Mouse (Mus musculus) layer of hippocampus, adult 9-10 months (tissue): ENCODE measurements around the gene Mcrip2.
A peak's percentile ranks its signal among the peaks of the same experiment; 100 is the strongest.

ENCODE experiments used
- DNase-seq: peaks from one replicate; pipeline ENCODE4 v3.0.0; 2022; ENCODE audit warnings: low spot score

Gene Mcrip2

DNA sequence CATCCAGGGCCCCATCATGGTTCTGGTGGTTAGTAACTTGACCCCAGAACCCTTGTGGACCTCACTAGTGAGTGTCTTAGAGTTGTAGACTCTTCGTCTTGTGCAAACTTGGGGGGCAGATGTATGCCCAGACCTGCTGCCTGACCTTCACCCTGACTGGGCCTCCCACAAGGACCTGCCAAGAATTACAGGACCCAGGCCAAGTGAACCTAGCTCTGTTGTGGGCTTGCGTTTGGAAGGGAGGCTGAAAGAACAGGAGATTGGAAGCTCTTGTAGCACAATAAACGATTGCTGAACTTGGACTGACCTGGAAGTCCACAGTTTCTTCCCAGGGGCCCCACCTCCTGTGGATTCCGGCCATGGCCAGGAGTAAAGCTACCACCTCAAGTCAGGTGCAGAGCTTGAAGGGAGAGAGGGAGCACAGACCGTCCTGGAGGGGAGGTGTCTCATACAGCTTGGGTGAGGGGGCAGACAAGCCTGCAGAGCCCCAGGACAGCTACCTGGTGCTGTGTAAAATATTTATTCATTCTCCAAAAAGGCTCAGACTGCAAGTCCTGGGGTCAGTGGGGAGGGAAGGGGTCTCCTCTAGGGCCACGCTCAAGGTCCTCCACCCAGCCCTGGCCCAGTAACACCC lies 34.5 kb downstream of the Mcrip2 start:
- no peak for DNase-seq

DNA sequence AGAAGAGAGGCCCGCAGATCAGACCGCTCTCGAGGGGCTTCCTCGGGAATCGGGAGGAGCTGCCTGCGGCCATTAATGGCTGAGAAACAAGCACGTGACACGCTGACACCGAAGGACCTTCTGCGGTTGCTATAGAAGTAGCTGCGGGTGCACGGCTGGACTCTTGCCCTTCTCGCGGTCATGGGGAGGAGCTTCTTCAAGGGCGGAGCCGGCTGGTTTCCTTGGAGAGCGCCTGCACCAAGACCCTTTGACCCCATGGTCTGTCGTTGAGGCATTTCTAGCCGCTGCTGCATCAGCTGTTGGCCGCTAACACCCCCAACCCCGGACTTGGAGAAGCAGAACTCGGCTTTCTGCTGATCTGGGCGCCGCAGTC lies 35.3 kb downstream of the Mcrip2 start, which contains the start of gene Stub1:
Gene Stub1 (minus strand): TSS at position 114 of the 373 bp plus-strand sequence.
- DNase-seq, result peak; percentile 79

DNA sequence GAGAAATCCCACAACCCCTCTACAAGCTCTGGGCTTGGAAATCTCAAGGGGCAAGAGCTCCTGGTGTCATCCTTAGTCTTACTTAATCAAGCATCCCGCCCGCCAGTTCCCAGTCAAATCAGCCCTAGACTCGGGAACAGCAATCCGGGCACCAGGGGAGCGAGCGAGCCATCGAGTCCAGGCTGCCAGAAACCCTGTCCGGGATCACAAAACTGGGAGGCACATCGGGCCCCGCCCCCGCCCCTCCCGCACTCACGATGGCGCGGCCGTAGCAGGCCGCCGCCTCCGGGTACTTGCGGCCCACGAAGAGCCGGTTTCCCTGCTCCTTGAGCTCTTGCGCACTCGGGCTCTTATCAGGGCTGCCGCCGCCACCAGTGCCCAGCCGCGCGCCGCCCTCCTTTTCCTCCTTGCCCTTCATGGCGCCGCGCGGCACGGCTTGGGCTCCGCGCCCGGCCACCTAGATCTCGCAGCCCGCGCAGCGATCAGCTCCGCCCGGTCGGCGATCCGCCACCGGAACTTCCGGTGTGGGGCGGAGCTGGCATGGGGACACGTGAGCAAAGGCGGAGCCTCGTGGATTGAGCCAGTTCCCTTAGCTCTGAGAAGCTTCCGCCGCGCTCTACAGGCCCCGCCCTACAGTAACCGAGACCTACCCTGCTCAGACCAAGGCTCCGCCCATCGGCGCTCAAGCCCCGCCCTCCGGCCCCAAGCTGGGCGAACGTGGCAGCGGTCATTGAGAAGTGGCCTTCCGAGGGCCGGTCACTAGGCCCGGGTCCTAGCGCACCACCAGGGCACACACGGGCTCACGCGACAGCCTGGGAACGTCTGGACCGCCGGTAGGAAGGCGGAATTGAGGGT lies 35.9 kb downstream of the Mcrip2 start:
- peak; percentile 95 for DNase-seq

DNA sequence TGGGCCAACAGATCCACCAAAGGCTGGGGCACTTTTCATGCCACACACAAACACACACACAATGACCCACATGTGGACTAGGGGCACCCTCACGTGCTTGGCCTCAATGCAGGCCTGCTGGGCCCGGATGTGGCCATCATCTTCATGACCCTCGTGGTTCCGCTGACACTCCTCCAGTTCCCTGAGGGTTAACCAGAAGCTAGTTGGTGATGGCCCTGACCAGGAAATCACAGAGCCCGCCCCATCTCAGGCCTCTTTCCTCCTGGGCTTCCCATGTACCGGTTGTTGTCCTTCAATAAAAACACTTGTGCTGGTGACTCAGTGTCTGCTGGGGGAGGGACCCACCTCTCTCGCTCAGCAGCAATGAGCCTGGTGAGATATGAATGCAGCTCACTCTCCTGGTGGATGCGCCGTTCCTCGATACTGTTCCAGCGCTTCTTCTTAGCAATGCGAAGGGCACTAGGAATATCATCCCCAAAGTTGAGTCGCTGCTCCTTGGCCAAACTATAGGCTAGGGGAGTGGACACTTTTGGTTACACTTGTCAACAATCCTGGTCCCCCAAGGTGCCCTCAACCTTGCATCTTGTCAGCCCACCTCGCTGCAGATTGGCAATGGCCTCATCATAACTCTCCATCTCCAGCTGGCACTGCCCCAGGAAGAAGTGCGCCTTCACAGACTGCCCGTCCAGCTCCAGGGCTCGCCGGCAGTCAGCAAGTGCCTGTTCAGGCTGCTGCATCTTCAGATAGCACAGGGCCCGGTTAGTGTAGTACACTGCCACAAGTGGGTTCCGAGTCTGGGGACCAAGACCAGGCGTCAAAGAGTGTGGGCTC lies 36.9 kb downstream of the Mcrip2 start:
- no peak for DNase-seq

DNA sequence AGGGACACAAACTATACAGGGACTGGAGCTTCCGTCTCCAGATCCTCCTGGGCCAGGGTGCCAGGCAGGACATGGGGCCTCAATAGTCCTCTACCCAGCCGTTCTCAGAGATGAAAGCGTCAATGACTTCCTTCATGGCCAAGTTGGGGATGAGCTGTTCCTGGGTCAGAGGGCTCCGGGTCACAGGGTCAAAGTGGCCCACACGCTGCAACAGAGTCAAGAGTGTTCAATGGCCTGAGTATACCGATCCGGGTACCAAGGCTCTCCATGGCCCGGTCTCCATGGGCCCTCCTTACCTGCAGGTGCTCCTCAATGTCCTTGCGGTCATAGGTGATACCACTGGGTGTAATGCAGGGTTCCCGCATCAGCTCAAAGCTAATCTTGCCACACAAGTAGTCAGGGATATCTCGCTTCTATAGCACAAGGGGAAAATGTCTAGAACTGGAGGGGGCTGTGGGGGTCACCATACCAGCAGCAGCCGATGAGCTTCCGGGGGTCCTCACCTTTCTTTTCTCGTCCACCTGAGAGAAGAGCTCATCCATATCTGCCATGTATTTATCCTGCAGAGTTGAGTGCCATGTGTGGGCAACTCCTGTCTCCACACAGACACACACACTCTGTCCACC lies 37.6 kb downstream of the Mcrip2 start:
- DNase-seq, result no peak

DNA sequence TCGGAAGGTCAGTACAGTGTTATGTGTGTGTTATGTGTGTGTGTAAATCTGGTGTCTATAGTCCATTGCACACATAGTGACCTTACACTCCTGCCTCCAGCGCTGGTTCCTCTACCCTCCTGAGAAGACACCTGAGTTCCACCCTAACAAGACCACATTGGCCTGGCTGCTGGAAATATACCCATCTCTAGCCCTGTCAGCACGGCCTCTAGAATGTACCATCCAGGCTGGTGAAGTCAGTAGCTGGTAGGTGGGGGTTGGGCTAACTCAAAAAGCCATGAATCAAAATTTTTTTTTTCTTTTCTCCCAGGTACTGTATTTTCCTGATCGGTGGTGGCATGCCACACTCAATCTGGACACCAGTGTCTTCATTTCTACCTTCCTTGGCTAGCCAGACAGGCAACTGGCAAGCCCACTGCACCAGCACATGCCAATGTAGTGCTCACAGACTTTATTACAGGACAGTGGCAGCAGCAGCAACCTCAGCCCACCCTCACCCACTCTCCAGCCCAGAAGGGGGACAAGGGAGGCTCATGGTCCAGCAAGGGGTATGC lies 38.3 kb downstream of the Mcrip2 start:
- DNase-seq, result no peak

DNA sequence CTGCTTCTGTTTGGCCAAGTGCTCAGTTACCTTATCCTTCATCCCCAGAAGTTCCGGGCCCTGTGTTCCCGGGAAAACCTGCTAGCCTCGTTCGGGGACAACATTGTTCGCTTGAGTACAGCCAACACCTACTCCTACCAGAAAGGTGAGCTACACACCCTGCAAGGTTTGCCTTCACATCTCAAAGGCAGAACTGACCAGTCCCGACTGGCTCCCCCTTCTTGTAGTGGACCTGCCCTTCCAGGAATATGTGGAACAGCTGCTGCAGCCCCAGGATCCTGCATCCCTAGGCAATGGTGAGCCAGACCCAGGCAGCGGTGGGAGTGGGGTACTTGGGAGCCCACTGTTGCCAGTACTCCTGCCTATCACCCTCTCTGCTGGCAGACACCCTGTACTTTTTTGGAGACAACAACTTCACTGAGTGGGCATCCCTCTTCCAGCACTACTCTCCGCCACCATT lies 39.0 kb downstream of the Mcrip2 start:
- DNase-seq, result no peak

DNA sequence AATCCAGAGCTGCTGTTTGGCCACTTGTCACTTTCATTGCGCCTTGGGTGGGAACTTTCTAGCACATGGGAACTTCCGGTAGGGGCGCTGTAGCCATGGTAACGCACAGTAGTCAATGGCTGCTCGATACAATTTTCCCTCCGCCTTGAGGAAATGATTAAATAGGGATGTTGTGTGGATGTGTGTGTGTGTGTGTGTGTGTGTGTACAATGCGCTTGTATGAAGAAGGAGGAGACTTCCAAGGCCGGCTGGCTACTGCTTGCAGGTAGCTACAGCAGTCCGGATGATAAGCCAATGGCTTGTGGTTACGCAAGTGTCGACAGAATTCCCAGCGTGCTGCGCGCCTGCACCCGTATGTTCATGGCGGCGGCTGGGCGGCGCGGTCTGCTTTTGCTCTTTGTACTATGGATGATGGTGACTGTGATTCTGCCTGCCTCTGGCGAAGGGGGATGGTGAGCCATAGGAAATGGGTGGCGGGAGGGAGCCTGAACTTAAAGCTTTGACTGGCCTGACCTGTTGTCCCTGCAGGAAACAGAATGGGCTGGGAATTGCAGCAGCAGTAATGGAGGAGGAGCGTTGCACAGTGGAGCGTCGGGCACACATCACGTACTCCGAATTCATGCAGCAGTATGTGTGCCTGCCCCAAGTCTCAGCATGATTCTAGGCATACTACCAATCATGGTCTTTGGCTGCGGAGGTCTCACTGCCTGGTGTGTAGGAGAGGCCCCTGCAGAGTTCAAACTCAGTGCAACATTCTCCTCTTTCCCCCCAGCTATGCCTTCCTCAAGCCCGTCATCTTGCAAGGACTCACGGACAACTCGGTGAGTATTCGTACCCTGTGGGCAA lies 39.6 kb downstream of the Mcrip2 start, which contains the start of gene Jmjd8:
Gene Jmjd8 (plus strand): TSS at position 156 of the 846 bp plus-strand sequence.
- peak; percentile 71 for DNase-seq

DNA sequence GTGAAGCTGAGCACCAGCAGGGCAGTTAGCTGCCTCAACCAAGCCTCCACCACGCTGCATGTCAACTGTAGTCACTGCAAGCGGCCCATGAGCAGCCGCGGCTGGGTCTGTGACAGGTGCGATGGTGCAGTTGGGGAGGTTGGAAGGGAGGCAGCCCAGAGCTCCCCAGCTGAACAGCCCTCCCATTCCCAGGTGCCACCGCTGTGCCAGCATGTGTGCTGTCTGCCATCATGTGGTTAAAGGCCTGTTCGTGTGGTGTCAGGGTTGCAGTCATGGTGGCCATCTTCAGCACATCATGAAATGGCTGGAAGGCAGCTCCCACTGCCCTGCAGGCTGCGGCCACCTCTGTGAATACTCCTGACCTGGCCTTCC lies 40.4 kb downstream of the Mcrip2 start:
- no peak for DNase-seq

DNA sequence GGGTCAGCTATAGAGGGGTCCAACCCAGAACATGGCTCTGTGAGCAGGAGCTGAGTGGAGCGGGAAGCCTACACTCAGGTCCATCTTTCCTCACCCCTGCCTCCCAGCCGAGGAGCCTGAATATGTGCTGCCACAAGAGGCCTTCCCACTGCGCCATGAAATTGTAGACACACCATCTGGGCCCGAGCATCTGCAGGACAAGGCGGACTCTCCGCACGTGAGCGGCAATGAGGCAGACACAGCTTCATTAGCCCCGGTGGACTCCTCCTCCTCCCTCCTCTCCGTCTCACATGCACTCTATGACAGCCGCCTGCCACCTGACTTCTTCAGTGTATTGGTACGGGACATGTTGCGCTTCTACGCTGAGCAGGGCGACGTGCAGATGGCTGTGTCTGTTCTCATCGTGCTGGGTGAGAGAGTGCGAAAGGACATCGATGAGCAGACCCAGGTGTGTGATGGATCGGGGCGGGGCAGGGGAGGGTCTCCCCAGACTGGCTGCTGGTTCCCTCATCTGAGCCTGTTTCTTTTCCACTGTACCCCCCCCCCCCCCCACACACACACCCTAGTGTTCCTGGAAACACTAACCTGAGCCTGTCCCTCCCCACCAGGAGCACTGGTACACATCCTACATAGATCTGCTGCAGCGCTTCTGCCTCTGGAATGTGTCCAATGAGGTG lies 40.9 kb downstream of the Mcrip2 start:
- no peak for DNase-seq

DNA sequence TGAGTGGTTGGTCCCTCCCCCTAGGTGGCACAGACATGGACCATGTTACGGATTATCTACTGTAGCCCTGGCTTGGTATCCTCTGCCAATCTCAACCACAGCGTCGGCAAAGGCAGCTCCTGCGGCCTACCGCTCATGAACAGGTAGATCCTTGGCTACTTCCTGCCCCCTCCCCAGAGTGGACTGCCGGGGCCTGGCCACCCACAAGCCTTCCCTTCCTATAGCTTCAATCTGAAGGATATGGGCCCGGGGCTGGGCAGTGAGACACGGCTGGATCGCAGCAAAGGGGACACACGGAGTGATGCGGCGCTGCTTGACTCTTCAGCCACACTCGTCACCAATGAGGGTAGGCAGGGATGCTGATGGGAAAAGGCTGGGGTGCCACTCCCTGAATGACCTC lies 41.6 kb downstream of the Mcrip2 start:
- DNase-seq, result no peak

DNA sequence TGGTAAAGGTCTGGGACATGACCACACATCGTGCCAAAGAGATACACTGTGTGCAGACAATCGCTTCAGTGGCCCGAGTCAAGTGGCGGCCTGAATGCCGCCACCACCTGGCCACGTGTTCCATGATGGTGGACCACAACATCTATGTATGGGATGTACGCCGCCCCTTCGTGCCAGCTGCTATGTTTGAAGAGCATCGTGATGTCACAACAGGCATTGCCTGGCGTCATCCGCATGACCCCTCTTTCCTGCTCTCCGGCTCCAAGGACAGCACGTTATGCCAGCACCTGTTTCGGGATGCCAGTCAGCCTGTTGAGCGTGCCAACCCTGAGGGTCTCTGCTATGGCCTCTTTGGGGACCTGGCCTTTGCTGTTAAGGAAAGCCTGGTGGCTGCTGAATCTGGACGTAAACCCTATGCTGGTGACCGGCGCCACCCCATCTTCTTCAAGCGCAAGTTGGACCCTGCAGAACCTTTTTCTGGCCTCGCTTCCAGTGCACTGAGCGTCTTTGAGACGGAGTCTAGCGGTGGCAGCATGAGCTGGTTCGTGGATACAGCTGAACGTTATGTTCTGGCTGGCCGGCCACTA lies 42.5 kb downstream of the Mcrip2 start:
- no peak for DNase-seq

DNA sequence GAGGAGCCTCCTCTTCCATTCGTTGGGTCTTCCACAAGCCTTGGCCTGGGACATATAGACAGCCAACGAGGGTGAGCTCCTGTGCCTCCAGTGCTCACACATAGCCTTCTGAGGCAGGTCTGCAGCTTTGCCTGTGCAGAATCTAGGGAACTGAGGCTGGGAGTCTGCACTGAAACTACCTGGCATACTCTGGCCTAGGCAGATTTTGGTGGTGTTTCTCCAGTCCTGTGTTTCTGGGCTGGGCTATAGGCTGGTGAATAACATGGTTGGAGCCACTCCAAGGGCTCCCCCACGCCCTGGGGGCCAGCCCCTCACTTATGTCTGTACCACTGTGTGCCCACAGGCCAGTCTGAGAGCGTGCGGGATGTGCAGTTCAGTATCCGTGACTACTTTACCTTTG lies 43.3 kb downstream of the Mcrip2 start:
- no peak for DNase-seq

DNA sequence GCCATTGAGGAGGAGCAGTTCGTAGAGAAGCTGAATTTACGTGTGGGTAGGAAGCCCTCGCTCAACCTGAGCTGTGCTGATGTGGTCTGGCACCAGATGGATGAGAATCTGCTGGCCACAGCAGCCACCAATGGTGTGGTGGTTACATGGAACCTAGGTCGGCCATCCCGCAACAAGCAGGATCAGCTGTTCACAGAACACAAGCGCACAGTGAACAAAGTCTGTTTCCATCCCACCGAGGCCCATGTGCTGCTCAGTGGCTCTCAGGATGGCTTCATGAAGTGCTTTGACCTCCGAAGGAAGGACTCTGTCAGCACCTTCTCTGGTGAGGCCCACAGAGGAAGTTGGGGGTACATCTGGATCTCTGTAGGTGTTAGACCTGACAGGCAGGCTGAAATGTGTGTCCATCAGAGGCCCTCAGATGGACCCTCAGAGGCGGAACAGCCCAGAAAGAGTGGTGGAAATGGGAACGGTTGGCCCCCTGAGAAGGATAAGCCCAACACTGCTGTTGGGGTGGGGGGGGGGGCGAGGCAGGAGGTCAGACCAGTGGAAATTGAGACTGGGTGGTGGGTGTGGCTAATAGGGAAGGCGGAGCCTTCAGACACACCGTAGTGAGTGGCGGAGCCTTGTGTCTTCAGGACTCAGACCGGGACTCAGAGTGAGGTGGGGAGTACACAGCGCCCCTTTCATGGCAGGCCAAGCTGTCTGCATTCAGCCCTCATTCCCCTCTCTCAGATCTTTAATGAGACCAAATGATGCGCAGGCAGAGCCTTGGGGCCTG lies 44.0 kb downstream of the Mcrip2 start:
- no peak for DNase-seq

DNA sequence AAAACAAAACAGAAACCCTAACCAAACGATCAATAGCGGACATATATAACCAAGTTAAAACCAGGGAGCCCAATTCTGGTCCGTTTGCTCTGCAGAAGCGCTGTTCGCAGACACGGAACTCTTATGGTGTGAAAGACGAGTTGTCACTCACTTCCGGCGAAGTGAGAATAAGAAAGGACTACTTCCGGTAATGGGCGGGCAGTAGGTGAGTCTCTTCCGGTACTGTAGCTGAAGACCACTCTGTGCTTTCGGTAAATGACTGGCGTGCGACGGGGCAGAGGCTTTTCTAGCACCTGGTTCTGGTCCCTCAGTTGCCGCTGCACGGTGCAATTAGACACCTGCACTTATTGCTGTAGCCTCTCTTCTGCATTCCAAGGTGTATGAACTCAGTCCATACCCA lies 45.1 kb downstream of the Mcrip2 start, which contains the start of gene Wdr24:
Gene Wdr24 (plus strand): TSS at position 176 of the 400 bp plus-strand sequence.
- peak; percentile 87 for DNase-seq

DNA sequence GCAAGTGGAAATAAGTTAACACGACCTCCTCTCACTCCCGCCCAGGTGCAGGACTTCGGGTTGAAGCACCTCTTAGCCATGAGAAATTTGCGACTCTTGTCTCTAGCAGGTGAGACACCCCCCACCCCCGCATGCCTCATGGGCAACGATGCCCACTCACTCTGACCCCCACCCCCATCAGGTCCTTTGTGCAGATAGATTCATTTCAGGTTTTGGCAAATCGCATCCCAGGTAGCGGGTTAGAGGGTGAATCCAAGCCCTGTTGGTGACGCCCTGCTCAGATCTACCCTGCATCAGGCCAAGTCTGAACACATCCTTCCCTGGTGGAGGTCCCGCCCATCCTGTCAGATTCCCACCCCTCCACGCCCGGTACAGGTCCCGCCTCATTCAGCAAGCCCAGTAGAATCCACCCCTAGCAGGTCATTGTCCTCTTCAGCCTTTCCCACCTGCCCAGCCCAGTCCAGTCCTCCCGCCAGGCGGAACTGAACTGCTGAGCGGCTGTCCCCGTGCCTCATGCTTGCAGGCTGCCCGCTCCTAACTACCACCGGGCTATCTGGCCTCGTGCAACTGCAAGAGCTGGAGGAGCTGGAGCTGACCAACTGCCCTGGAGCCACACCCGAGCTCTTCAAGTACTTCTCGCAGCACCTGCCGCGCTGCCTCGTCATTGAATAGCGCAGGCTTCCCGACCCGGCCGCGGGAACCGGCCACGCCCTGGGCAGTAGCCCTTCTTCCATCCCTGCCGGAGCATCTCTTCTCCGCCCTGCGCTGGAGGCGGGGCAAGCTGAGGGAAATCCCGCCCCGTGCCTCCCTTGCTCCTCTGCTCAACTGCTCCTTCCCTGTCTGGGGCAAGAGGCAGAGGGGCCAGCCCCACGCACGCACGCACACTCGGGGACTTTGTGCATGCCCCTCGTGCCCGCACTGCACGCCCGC lies 49.4 kb downstream of the Mcrip2 start:
- DNase-seq, result no peak

DNA sequence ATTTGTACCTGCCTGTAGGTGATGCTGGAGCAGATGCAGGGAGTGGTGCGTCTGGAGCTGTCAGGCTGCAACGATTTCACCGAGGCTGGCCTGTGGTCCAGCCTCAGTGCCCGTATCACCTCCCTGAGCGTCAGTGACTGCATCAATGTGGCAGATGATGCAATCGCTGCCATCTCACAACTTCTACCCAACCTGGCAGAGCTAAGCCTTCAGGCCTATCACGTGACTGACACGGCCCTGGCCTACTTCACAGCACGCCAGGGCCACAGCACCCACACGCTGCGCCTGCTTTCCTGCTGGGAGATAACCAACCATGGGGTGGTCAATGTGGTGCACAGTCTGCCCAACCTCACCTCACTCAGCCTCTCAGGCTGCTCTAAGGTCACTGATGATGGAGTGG lies 50.9 kb downstream of the Mcrip2 start:
- DNase-seq, result no peak
